Mouse (Mus musculus) common myeloid progenitor, adult 5-6 weeks (primary cell): ENCODE measurements around the gene 1700016C15Rik. TPM values are rescaled to one million over a fixed set of nuclear protein-coding genes. Genes with fewer than 3 reads are reported as not detected.

Source experiments
- ATAC-seq: replicated peaks from 2 replicates; pipeline ENCODE4 v1.8.0; 2016; ENCODE audit warnings: low read depth, mild to moderate bottlenecking, moderate TSS enrichment, inconsistent platforms; ENCODE audit not compliant: poor library complexity, severe bottlenecking
- total RNA-seq: library from RNA; stranded (forward); fragments of 200-1000, 187-1606 nt; gene quantifications from 2 replicates; pipeline ENCODE4 v1.2.3, GENCODE M21; 2017

Gene 1700016C15Rik
- total RNA-seq, 1 experiment from 2014 or later = not detected

- no peak for ATAC-seq
Observed at GRCm38 (mm10) chr1:177714397-177715012, 15.1 kb upstream of the 1700016C15Rik start.

- ATAC-seq = no peak
Observed at GRCm38 (mm10) chr1:177716448-177716847, 13.2 kb upstream of the 1700016C15Rik start.

GRCm38 (mm10) chr1:177717057-177717835 is 12.4 kb upstream of the 1700016C15Rik start:
- no peak; the same call in 1 of the 2 replicates for ATAC-seq

- ATAC-seq = no peak
Observed at GRCm38 (mm10) chr1:177718340-177719028, 11.1 kb upstream of the 1700016C15Rik start.

- no peak for ATAC-seq
Observed at GRCm38 (mm10) chr1:177719029-177719427, 10.6 kb upstream of the 1700016C15Rik start.

- ATAC-seq = no peak
Observed at GRCm38 (mm10) chr1:177723786-177724185, 5.8 kb upstream of the 1700016C15Rik start.

- ATAC-seq = peak; percentile 33; the same call in 1 of the 2 replicates
Observed at GRCm38 (mm10) chr1:177726870-177727269, 2.7 kb upstream of the 1700016C15Rik start.

GRCm38 (mm10) chr1:177727883-177728525 is 1.6 kb upstream of the 1700016C15Rik start:
- ATAC-seq = no peak

GRCm38 (mm10) chr1:177731973-177732372 is 2.4 kb downstream of the 1700016C15Rik start:
- ATAC-seq = no peak

GRCm38 (mm10) chr1:177737505-177738105 is 8.0 kb downstream of the 1700016C15Rik start:
- peak; percentile 73 for ATAC-seq

GRCm38 (mm10) chr1:177740707-177741106 is 11.1 kb downstream of the 1700016C15Rik start:
- ATAC-seq = no peak

- ATAC-seq = no peak
Observed at GRCm38 (mm10) chr1:177742119-177742518, 12.5 kb downstream of the 1700016C15Rik start.

- no peak for ATAC-seq
Observed at GRCm38 (mm10) chr1:177744521-177745325, 15.1 kb downstream of the 1700016C15Rik start.

- no peak for ATAC-seq
Observed at GRCm38 (mm10) chr1:177747869-177748540, 18.4 kb downstream of the 1700016C15Rik start.

GRCm38 (mm10) chr1:177753496-177753895 is 23.9 kb downstream of the 1700016C15Rik start:
- ATAC-seq = no peak

- ATAC-seq = no peak
Observed at GRCm38 (mm10) chr1:177757249-177757648, 27.6 kb downstream of the 1700016C15Rik start.

GRCm38 (mm10) chr1:177768931-177769330 is 39.3 kb downstream of the 1700016C15Rik start:
- ATAC-seq = no peak

GRCm38 (mm10) chr1:177777397-177777796 is 47.8 kb downstream of the 1700016C15Rik start:
- no peak for ATAC-seq

GRCm38 (mm10) chr1:177792835-177793234 is 63.2 kb downstream of the 1700016C15Rik start:
- no peak for ATAC-seq
